Mouse (Mus musculus) liver, postnatal 0 days (tissue): ENCODE data around the gene Adh6b.

ENCODE experiments used
- CTCF ChIP-seq: sonication (generic); IDR thresholded peaks from 2 replicates; pipeline ENCODE4 v1.5.1; 2016; ENCODE audit warnings: antibody characterized with exemption, low read depth
- EP300 ChIP-seq: IDR thresholded peaks from 2 replicates; pipeline ENCODE4 v1.6.1; 2016; ENCODE audit warnings: antibody characterized with exemption, low read depth, mild to moderate bottlenecking

DNA sequence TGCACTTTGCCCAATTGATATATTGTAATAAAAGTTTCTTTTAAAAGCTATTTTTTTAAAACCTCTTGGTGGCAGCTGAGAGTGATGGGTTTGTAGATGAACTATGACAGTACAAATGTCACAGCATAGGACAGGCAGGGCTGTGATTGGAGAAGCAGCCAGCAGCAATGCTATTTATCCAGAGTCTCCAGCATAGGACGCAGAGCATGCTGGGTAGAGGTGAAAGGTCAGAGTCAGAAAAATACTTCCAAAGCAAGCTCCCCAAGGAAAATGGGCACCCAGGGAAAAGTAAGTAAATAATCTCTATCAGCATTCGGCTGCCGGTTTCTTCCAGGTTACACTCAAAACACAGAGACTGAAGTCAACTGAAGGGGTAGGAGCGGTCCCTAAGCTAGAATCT lies 32.3 kb downstream of the Adh6b start:
- TF ChIP-seq CTCF: no peak
- TF ChIP-seq EP300: no peak
